Mouse (Mus musculus) duodenum, adult 2 months (tissue): ENCODE measurements around the gene Tlr12. TPM values are rescaled to one million over a fixed set of nuclear protein-coding genes. Genes with fewer than 3 reads are reported as not detected.

Source experiments
- polyA plus RNA-seq: library from polyadenylated mRNA; depleted of rRNA; stranded (reverse); fragments of >200 nt; gene quantifications from 2 replicates; pipeline ENCODE4 v1.2.3, GENCODE M21; 2012; ENCODE audit warnings: low replicate concordance; rRNA removed

Tlr12 gene
- 2.6 and 5.7 TPM in 2 replicates for polyA plus RNA-seq

GRCm38 (mm10) chr4:128618246-128618911 is at the start of gene Tlr12:
TSS of gene Tlr12 (minus strand) at chr4:128618619.

GRCm38 (mm10) chr4:128654505-128655381 is 36.3 kb upstream of the Tlr12 start, which contains the start of gene Phc2:
TSS of gene Phc2 (plus strand) at chr4:128654702.

GRCm38 (mm10) chr4:128609925-128610402 is 8.5 kb downstream of the Tlr12 start, which contains the start of gene Zscan20:
TSS of gene Zscan20 (minus strand) at chr4:128610098.

Other genes with a start within 250 kb of the Tlr12 start
- 1.0 and 1.5 TPM in 2 replicates for gene Zscan20, start 8.5 kb downstream of the Tlr12 start, polyA plus RNA-seq
- gene Phc2, start 36.1 kb upstream of the Tlr12 start, polyA plus RNA-seq, result 48.4 and 84.7 TPM in 2 replicates
- 0.43 TPM in 1 of 2 replicates, not detected in the other for gene A3galt2, start 136.7 kb upstream of the Tlr12 start, polyA plus RNA-seq
- 21.8 and 27.4 TPM in 2 replicates for gene Zfp362, start 187.4 kb upstream of the Tlr12 start, polyA plus RNA-seq